Mouse (Mus musculus): Measurements from ENCODE around the gene Fam3a.
"Not testable (repeated sequence)": the region's sequence is repeated elsewhere in the genome, so short reads cannot be mapped to it uniquely, and the experiment has no call there.

Gene Fam3a

DNA sequence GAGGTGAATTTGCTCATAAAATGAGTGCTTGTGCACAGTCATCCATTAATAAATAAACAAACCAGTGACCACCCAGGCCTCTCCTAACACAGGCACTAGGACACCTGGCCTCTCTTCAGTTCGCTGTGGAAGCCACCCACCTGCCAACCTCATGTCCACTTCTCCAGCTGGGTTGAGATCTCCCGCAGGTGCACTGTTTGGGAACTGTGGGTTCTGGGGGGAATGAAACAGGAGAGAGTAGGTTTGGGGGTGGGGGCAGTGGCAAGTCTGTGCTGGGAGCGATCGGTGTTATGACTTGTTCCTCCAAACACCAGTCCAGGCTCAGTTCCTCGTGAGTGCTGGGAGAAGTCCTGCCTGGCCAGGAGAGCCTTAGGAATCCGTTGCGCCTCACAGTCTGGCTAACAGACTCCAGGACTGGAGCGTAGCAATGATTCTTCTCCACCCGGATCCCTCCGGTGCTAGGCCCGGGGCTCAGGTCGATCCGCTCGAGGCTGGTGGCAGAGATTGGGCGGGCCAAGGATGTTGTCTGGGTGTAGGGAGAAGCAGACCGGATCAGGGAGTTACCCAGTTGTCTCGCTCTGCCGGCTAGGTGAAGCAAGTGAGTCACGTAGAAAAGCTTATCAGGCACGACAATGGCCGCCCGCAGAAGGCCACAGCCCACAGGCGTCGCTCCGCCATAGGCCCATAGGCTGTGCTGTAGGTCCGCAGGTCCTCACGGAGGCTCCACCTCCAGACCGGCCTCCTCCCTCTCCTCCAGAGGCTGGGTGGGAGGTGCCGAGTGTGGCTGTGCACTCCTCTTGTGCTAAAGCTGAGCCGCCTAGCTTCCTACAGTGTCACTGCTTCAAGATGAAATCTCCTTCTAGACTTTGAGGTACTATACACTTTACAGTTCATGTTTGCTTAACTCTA is at the start of gene Fam3a, which contains the start of gene Ikbkg:
Gene Fam3a, minus strand, starts transcription at position 738 of the 909 bp plus-strand sequence.
Gene Ikbkg, plus strand, starts transcription at position 756 of the 909 bp plus-strand sequence.
- peak; percentile 80 for DNase-seq (ENCODE audit: low spot score)

- DNase-seq (ENCODE audit: low spot score): peak; percentile 73
Measured at GRCm38 (mm10) chrX:74429290-74429821, 36.3 kb upstream of the Fam3a start.

- peak; percentile 86 for DNase-seq (ENCODE audit: low spot score)
Measured at GRCm38 (mm10) chrX:74428826-74429276, 35.8 kb upstream of the Fam3a start, which contains the start of gene G6pdx. TSS of gene G6pdx (minus strand) at chrX:74429194.

DNA sequence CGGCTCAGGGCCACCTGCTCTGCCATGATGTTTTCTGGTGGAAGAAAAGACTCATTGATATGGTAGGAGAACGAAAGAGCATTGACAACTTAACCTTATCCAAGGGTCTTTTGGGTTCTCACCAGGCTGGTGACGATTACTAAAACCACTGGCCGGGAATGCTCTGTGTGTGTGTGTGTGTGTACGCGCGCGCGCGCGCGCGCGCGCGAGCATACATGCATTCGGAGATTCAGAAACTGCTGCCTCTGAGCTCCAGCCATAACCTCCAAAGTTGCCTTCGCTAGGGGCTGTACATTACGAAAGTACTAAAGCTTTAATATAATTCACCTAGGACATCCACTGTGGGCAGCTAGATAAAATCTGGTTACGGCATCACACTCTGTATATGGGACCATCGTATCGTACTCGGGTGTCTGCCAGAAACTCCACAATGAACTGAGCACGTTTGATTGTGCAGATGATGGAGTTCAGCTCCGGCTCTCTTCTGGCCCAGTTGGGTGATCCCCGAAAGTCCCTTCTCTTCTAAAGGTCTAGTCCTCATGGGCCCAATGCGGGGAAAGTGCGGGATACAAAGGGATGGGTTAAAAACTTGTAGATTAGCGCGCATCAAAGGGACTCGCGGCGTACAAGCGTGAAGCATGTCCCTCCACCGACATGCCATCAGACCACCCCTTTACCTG is 35.2 kb upstream of the Fam3a start:
- no peak for DNase-seq (ENCODE audit: low spot score)

DNA sequence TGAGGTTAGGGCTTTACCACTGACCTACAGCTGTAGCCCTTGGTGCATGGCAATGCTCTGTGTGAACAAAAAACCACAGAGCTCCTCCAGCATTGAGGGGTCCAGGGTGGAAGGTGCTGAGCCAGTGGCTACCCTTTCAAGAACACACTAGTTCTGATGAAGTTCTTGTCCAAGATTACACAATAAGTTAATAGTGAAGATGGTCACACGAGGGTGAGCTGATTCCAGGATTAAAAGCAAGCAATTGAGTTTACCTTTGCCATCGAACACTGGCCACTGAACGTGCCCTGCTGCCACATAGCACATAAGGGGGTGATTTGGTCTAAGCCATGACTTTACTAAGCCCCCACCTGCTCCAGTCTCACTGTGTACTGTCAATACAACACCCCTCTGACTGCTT is 34.0 kb upstream of the Fam3a start:
- DNase-seq (ENCODE audit: low spot score): no peak

GRCm38 (mm10) chrX:74426256-74426655 is 33.2 kb upstream of the Fam3a start:
- no peak for DNase-seq (ENCODE audit: low spot score)

DNA sequence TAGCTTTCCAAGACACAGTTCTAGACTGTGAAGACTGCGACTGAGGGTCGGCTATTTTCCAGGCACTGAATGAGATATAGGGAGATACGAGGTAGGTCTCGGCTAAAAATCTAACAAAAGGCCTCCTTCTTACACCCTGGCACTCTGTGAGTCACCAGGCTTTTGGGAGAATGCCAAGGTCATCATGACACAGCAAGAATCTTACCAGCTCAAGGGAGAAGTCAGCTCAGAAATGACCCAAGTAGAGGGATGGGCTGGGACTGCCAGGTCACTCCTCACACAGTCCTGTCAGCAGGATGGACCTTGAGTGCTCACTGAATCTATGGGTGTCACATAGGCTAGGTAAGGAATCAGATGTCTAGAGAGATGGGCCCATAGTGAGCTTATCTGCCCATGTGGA is 32.1 kb upstream of the Fam3a start:
- DNase-seq (ENCODE audit: low spot score): peak; percentile 27

- DNase-seq (ENCODE audit: low spot score): no peak
Measured at GRCm38 (mm10) chrX:74424443-74424842, 31.4 kb upstream of the Fam3a start.

DNA sequence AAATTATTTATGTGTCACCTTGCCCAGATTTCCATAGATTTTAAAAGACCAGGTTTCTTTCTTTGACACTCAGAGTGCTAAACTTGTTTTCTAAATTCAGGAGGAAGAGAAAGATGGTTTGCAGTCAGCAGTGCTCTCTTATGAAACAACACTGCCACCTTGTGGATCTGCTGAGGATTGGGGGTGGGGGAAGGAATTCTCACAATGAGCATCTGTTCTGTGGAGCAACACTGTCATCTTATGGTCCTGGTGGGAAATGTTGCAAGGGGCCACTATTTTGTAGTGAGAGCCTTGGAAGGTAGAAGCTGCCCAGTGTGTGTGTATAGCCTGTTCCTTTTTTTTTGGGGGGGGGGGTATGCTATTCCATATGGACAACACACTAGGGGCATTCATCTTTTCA is 20.3 kb upstream of the Fam3a start:
- peak; percentile 15 for DNase-seq (ENCODE audit: low spot score)

- no peak for DNase-seq (ENCODE audit: low spot score)
Measured at GRCm38 (mm10) chrX:74408340-74408739, 15.3 kb upstream of the Fam3a start.

GRCm38 (mm10) chrX:74400136-74400535 is 7.1 kb upstream of the Fam3a start:
- DNase-seq (ENCODE audit: low spot score): no peak

DNA sequence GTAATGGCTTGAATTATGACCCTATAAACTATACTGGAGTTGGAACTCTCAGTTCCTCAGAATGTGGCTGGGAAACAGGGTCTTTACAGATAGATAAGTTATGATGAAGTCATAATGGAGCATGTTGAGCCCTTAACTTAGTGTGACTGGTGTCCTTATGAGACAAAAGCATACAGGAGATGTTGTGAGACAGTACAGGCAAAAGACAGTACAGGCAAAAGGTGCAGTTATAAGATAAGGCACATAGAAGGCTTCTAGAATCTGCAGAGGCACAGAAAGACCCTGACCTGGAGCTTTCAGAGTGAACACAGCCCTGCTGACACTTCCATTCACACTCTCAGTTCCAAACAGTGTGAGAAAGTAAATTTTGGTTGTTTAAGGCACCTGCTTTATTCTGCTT is 4.9 kb downstream of the Fam3a start:
- DNase-seq (ENCODE audit: low spot score): no peak

- no peak for DNase-seq (ENCODE audit: low spot score)
Measured at GRCm38 (mm10) chrX:74384451-74384850, 8.6 kb downstream of the Fam3a start.

- DNase-seq (ENCODE audit: low spot score): peak; percentile 86
Measured at GRCm38 (mm10) chrX:74372888-74373549, 20.1 kb downstream of the Fam3a start, which contains the start of the genes Ubl4a and Slc10a3. TSS of gene Ubl4a (minus strand) at chrX:74373218. TSS of gene Slc10a3 (minus strand) at chrX:74373349.

GRCm38 (mm10) chrX:74368209-74368909 is 24.7 kb downstream of the Fam3a start:
- DNase-seq (ENCODE audit: low spot score): peak; percentile 73

DNA sequence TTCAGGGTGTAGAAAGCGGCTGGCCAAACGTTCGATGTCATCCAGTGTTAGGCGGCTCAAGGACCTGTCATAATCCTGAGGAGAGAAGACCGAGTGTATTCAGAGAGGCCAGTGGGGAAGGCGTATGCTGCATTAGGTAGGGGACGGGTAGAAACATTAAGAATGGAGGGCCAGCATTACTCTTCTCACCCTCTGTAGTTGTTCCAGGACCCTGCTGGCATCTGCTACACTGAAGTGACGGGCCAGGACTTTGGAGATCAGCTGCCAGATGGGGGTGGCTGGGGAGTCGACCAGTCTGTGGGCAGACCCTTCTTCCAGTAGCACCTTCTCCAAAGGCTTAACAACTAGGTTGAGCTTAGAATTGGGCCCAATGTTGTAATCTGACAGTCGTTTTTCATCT is 25.6 kb downstream of the Fam3a start:
- no peak for DNase-seq (ENCODE audit: low spot score)

GRCm38 (mm10) chrX:74359171-74359570 is 33.9 kb downstream of the Fam3a start:
- no peak for DNase-seq (ENCODE audit: low spot score)

DNA sequence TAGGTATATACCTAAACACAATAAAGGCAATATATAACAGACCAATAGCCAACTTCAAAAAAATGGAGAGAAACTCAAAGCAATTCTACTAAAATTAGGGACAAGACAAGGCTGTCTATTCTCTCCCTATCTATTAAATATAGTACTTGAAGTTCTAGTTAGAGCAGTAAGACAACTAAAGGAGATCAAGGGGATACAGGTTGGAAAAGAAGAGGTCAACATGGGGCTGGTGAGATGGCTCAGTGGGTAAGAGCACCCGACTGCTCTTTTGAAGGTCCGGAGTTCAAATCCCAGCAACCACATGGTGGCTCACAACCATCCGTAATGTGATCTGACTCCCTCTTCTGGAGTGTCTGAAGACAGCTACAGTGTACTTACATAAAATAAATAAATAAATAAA is 36.0 kb downstream of the Fam3a start:
- DNase-seq (ENCODE audit: low spot score): not testable (repeated sequence)

DNA sequence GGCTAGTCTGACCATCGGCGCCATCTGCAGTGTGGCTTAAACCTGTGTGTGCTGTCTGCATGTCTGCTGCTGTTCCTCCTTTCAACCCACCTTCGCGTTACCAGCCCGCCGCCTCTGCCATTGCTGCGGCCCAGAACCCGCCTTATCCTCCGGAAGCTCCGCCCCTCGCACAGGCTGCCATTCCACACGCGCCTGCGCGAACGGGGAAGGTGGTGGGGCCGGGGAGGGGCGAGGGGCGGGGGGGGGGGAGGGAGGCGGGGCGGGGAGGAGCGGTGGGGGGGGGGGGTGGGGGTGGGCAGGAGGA is 39.7 kb downstream of the Fam3a start, which contains the start of gene Lage3:
Gene Lage3, minus strand, starts transcription at position 152 of the 304 bp plus-strand sequence.
- DNase-seq (ENCODE audit: low spot score): peak; percentile 79

- DNase-seq (ENCODE audit: low spot score): no peak
Measured at GRCm38 (mm10) chrX:74352645-74353466, 40.2 kb downstream of the Fam3a start.

Data from testis, postnatal 14 days (tissue).